Mouse (Mus musculus) adrenal gland, postnatal 0 days (tissue): ENCODE measurements around the gene Rflna. TPM values are rescaled to one million over a fixed set of nuclear protein-coding genes. Genes with fewer than 3 reads are reported as not detected.

Experiments used
- polyA plus RNA-seq: library from polyadenylated mRNA; unstranded; fragments of >200 nt; fragmentation: Nextera tagmentation; extraction: Ambion mirVana; gene quantifications from 2 replicates; pipeline ENCODE4 v1.2.1, GENCODE M21; 2015

Rflna gene
- 3.8 and 5.0 TPM in 2 replicates for polyA plus RNA-seq

GRCm38 (mm10) chr5:125002969-125003872, at the start of gene Rflna:
TSS of gene Rflna (plus strand) at chr5:125003221.

Other genes starting within 250 kb of the Rflna start
- gene Ccdc92, start 140.8 kb upstream of the Rflna start, polyA plus RNA-seq: 10.4 and 27.5 TPM in 2 replicates
- gene Zfp664, start 140.5 kb upstream of the Rflna start, polyA plus RNA-seq: 42.3 and 51.6 TPM in 2 replicates
- gene Ncor2, start 176.0 kb downstream of the Rflna start, polyA plus RNA-seq: 27.9 and 39.0 TPM in 2 replicates